Mouse (Mus musculus): Measurements from ENCODE around the gene Xylt2. TPM values are rescaled to one million over a fixed set of nuclear protein-coding genes. Genes with fewer than 3 reads are reported as not detected.

Xylt2 gene
- polyA plus RNA-seq, 1 experiment, result 81.9 TPM

DNA sequence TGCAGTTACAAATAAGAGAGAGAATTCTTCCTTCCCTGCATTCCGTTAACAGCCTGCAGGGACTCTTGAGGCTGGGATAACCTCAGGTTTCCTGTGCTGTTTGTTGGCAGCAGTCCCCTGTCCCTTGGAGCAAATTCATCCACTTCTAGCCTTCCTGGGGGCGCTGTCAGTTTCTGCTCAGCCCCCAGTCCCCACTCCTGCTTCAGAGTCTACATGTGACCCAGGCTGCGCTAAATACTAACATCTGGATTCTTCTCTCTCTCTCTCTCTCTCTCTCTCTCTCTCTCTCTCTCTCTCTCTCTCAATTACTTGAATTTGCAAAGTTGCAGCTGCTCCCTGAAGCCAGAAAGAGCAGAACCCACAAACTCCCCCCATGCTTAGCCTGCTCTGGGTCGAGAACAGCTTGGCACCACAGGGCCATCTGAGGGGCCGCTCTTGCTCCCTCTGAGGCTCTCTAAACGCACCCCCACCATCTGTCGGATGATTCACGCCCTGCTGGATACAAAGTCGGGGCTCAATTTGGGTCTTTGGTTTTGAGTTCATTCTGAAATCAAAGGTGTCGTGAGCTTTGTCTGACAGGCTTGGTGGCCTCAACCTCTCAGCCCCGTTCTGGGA, 36.0 kb upstream of the Xylt2 start:
- DNase-seq, result no peak
- Histone ChIP-seq H3K4me3 (ENCODE audit: control insufficient read depth, insufficient read depth, low read length) (no peak overlapping the region), H3K36me3 (ENCODE audit: control insufficient read depth, insufficient read depth, low read length) (no peaks in the 10 kb centered on the region), H3K4me1 (replicated peaks; ENCODE audit: control insufficient read depth, insufficient read depth, low read length) (peaks cover 8% of the 10 kb centered on the region), H3K27ac (ENCODE audit: control insufficient read depth, insufficient read depth, low read length) (no peak overlapping the region), H3K27me3 (ENCODE audit: control insufficient read depth, insufficient read depth, low read length) (no peaks in the 10 kb centered on the region)
- WGBS, result 60% methylated on average over 11 of the region's 11 CpGs
- TF ChIP-seq POLR2A (IDR thresholded peaks at IDR 0.05; ENCODE audit: control insufficient read depth, extremely low read depth, insufficient read depth, low read length, poor library complexity) (no peak), CTCF (IDR thresholded peaks at IDR 0.05; ENCODE audit: borderline replicate concordance, control insufficient read depth, extremely low read depth, insufficient read depth, low read length, poor library complexity) (no peak)

DNA sequence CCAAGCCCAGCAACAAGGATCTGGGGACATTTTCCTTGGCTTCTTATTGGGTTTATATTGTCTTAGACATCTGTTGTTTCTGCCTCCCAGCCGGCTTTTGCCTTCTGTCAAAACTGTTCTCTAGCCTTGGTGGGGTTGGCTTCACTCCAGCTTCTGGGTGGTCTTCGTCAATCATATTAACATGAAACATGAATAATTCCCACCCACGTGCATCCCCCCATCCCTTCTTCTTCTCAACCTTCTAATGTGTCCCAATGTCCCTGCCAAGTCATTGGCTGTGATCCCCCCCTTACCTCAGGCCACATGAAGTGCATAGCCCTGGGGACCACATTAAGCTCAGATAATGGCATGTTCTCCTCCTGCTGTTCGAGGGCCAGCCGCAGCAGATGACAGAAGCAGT, 27.2 kb upstream of the Xylt2 start, which contains the start of gene Gm11541:
Gene Gm11541 (minus strand): TSS at position 28 of the 400 bp plus-strand sequence.
- Histone ChIP-seq H3K4me1 (replicated peaks; ENCODE audit: control insufficient read depth, insufficient read depth, low read length) (peaks cover 7% of the 10 kb centered on the region), H3K27ac (ENCODE audit: control insufficient read depth, insufficient read depth, low read length) (no peak within 1 kb of the TSS), H3K27me3 (ENCODE audit: control insufficient read depth, insufficient read depth, low read length) (no peaks in the 10 kb centered on the region), H3K4me3 (ENCODE audit: control insufficient read depth, insufficient read depth, low read length) (no peak within 1 kb of the TSS), H3K36me3 (ENCODE audit: control insufficient read depth, insufficient read depth, low read length) (no peaks in the 10 kb centered on the region)
- WGBS, result 97% methylated on average over 5 of the region's 5 CpGs
- no peak for DNase-seq
- TF ChIP-seq POLR2A (IDR thresholded peaks at IDR 0.05; ENCODE audit: control insufficient read depth, extremely low read depth, insufficient read depth, low read length, poor library complexity) (no peak), CTCF (IDR thresholded peaks at IDR 0.05; ENCODE audit: borderline replicate concordance, control insufficient read depth, extremely low read depth, insufficient read depth, low read length, poor library complexity) (no peak)

DNA sequence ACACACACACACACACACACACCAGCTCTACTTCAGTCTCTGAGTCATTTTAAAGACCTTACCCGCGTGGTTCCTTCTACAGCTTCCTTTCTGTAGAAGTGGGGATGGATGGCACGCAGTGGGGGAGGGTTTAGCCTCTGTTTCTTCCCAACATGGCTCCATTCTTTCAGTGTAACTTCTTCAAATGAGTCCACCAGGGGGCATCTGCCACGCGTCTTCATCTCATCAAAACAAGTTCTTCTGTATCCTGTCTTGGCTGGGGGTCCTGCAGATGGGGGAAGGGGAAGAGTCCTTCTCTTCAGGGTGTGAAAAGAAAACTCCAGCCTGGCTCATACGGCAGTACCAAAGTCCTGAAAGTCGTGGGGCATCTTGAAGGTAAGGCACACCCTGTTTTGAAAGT, 26.7 kb upstream of the Xylt2 start:
- H3K36me3 ChIP-seq (ENCODE audit: control insufficient read depth, insufficient read depth, low read length), result no peaks in the 10 kb centered on the region

DNA sequence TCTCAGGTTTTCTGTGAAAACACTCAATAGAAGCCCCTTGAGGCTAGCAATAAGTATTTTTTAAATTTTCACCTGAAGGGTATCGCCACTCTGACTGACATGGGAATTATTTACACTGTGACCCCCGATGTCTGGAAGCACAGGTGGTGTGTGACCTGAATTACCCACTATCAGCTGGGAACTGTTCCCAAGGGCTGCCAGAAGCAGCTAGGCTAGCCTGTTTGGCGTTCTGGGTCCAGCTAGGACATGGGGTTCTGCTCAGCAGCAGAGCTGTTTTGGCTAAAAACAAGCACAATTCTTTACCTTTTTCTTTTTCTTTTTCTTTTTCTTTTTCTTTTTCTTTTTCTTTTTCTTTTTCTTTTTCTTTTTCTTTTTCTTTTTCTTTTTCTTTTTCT, 24.9 kb upstream of the Xylt2 start:
- Histone ChIP-seq H3K4me3 (ENCODE audit: control insufficient read depth, insufficient read depth, low read length) (no peak overlapping the region), H3K27ac (ENCODE audit: control insufficient read depth, insufficient read depth, low read length) (no peak overlapping the region), H3K27me3 (ENCODE audit: control insufficient read depth, insufficient read depth, low read length) (no peaks in the 10 kb centered on the region), H3K36me3 (ENCODE audit: control insufficient read depth, insufficient read depth, low read length) (no peaks in the 10 kb centered on the region), H3K4me1 (replicated peaks; ENCODE audit: control insufficient read depth, insufficient read depth, low read length) (peaks cover 22% of the 10 kb centered on the region)
- DNase-seq, result no peak
- TF ChIP-seq POLR2A (IDR thresholded peaks at IDR 0.05; ENCODE audit: control insufficient read depth, extremely low read depth, insufficient read depth, low read length, poor library complexity), result no peak
- no peak for TF ChIP-seq CTCF (IDR thresholded peaks at IDR 0.05; ENCODE audit: borderline replicate concordance, control insufficient read depth, extremely low read depth, insufficient read depth, low read length, poor library complexity)
- WGBS, result 91% methylated on average over 3 of the region's 3 CpGs

More for the DNA sequence above, 26.7 kb upstream of the Xylt2 start:
- DNase-seq, result peak; percentile 27
- Histone ChIP-seq H3K27me3 (ENCODE audit: control insufficient read depth, insufficient read depth, low read length) (no peaks in the 10 kb centered on the region), H3K27ac (ENCODE audit: control insufficient read depth, insufficient read depth, low read length) (no peak overlapping the region), H3K4me1 (replicated peaks; ENCODE audit: control insufficient read depth, insufficient read depth, low read length) (peaks cover 7% of the 10 kb centered on the region), H3K4me3 (ENCODE audit: control insufficient read depth, insufficient read depth, low read length) (no peak overlapping the region)
- 44% methylated on average over 7 of the region's 7 CpGs for WGBS
- no peak for TF ChIP-seq CTCF (IDR thresholded peaks at IDR 0.05; ENCODE audit: borderline replicate concordance, control insufficient read depth, extremely low read depth, insufficient read depth, low read length, poor library complexity)
- TF ChIP-seq POLR2A (IDR thresholded peaks at IDR 0.05; ENCODE audit: control insufficient read depth, extremely low read depth, insufficient read depth, low read length, poor library complexity), result no peak

DNA sequence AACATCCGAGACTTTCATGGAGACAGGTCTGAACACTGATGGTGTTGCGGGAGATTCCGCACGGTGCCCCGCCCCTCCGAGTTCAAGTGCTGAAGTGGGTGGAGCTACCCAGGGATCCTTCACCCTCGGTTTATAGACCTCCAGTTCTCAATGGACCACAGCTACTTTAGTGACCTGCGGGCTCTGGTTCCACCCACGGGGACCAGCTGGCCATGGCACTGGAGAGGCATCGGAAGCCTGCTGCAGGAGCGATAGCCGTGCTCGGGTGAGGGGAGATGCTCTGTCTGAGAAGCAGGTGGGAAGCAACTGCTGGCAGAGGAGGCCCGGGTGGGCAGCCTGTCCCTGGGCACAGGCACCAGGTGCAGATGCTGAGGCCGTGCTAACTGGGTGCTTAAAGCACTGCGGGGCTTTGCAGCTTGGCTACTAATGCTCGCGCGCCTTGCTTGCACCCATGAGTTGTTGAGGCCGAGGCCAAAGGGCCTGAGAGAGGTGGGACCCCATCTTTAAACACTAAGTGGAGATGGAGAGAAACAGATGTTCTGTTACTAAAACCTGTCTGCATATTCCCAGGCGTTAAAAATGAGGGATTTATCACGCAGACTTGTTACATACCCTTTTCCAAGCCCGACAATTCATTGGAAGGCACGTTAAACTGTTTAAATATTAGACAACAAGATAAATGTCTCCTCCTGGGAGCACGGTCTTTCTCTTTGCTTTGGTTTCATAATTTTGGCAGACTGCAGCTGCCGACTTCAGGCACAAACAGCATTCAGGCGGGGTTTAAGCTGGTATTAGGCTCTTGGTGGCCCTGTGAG, 24.3 kb upstream of the Xylt2 start:
- H3K4me1 ChIP-seq (replicated peaks; ENCODE audit: control insufficient read depth, insufficient read depth, low read length), result peaks cover 26% of the 10 kb centered on the region
- DNase-seq, result no peak
- H3K36me3 ChIP-seq (ENCODE audit: control insufficient read depth, insufficient read depth, low read length), result no peaks in the 10 kb centered on the region
- no peak for TF ChIP-seq POLR2A (IDR thresholded peaks at IDR 0.05; ENCODE audit: control insufficient read depth, extremely low read depth, insufficient read depth, low read length, poor library complexity)
- no peak for TF ChIP-seq CTCF (IDR thresholded peaks at IDR 0.05; ENCODE audit: borderline replicate concordance, control insufficient read depth, extremely low read depth, insufficient read depth, low read length, poor library complexity)
- H3K27ac ChIP-seq (ENCODE audit: control insufficient read depth, insufficient read depth, low read length), result no peak overlapping the region
- H3K27me3 ChIP-seq (ENCODE audit: control insufficient read depth, insufficient read depth, low read length), result no peaks in the 10 kb centered on the region
- no peak overlapping the region for H3K4me3 ChIP-seq (ENCODE audit: control insufficient read depth, insufficient read depth, low read length)
- WGBS, result 89% methylated on average over 27 of the region's 27 CpGs

DNA sequence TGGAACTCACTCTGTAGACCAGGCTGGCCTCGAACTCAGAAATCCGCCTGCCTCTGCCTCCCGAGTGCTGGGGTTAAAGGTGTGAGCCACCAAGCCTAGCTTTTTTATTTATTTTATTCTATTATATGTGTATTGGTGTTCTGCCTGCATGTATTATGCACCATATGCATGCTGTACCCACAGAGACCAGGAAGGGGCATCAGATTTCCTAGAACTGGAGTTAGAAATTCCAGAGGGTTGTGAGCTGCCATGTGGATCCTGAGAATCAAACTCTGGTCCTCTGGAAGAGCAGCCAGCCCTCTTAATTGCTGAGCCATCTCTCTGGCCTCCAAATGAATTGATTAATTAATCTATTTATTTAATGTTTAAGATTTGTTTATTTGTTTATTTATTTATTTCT, 22.1 kb upstream of the Xylt2 start:
- no peak overlapping the region for H3K27ac ChIP-seq (ENCODE audit: control insufficient read depth, insufficient read depth, low read length)
- no peaks in the 10 kb centered on the region for H3K27me3 ChIP-seq (ENCODE audit: control insufficient read depth, insufficient read depth, low read length)
- no peak for DNase-seq
- H3K4me1 ChIP-seq (replicated peaks; ENCODE audit: control insufficient read depth, insufficient read depth, low read length), result peaks cover 35% of the 10 kb centered on the region
- WGBS, result 97% methylated on average over 3 of the region's 3 CpGs
- no peak overlapping the region for H3K4me3 ChIP-seq (ENCODE audit: control insufficient read depth, insufficient read depth, low read length)
- H3K36me3 ChIP-seq (ENCODE audit: control insufficient read depth, insufficient read depth, low read length), result no peaks in the 10 kb centered on the region
- TF ChIP-seq POLR2A (IDR thresholded peaks at IDR 0.05; ENCODE audit: control insufficient read depth, extremely low read depth, insufficient read depth, low read length, poor library complexity), result no peak
- no peak for TF ChIP-seq CTCF (IDR thresholded peaks at IDR 0.05; ENCODE audit: borderline replicate concordance, control insufficient read depth, extremely low read depth, insufficient read depth, low read length, poor library complexity)
